Mouse (Mus musculus): ENCODE results near the gene Gm49321.

Gene Gm49321

DNA sequence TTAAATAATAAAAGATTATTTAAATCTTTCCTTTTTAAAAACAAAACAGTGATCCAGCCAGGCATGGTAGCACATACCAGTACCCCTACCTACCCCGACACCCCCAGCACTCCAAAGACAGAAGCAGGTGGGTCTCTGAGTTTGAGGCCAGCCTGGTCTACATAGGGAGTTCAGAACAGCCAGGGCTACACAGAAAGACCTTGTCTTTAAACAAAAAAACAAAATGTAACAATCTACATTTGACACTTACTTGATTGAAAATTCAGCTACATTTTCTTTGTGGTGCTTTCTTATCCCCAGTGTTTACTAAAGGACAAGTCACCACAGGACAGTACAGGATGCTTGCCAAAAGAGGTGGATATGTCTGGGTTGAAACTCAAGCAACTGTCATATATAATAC is at the start of gene Gm49321:
TSS of gene Gm49321 (plus strand) at position 301 of the 400 bp plus-strand sequence.
- no peak for DNase-seq

DNA sequence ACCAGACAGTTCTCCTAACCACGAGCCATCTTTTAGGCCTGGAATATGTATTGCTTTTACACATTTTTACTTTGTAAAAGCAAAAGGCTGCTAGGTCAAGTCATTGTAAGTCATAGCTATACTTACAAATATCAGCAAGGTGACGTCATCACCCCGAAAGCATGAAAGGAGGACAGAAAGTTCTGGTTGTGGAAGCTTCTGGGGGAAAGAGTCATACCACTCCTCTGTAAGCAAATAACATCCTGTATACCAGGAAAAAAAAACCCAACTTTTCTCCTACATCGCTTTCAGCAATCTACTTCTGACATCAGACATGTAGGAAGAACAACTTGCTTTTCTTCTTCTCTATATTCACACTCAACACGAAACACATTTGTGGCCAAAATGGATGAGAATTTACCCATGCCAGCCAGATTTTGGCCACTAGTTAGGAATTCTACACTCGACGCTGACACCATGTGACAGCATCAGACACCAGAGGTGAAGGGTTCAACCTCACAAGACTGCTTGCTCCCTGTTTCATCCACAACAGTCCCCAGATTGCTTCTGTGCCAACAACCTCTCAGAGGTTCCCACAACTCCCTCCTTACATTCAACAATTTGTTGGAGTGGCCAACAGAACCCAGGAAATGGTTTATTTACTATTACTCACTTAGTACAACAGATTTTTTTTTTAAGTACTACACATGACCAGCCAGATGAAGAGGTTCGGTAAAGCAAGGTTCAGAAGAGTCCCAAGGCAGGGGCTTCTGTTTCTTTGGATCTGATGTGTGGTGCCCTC is 49.3 kb upstream of the Gm49321 start:
- no peak for DNase-seq

DNA sequence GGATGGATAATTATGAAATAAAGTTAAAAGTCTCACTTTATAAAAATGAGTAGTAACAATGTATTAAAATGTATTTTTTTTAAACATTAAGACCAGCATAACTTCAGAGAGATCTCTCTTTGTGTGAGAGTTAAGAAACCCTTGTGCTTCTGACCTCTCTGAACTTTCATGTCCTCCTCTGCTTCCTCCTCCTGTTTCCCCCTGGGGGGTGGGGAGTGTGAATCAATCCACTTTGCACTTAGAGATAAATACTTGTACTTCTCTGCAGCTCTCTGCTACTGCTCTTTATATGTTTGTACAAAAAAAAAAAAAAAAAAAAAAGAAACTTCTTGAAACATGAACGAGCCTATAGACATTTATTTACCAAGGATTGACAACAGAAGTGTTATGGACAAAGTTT is 47.9 kb upstream of the Gm49321 start:
- DNase-seq = no peak

DNA sequence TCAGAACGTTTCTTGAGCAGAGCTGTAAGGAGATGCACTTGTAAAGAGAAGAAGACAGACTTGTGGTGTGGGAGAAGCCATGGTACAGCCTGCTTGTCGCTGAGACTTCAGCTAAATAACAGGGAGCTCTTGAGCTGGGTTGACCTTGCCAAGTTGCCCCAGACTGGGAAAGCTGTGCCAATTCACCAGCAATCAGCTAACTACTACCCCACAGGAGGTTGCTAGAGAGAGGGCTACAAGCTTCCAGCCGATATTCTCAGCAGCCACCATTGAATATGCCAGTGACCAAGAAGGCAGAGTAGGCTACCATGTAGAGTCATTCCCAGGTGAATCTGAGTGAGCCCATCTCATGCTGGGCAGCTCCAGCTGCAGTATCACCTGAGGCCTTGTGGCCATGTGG is 47.4 kb upstream of the Gm49321 start:
- DNase-seq = no peak

DNA sequence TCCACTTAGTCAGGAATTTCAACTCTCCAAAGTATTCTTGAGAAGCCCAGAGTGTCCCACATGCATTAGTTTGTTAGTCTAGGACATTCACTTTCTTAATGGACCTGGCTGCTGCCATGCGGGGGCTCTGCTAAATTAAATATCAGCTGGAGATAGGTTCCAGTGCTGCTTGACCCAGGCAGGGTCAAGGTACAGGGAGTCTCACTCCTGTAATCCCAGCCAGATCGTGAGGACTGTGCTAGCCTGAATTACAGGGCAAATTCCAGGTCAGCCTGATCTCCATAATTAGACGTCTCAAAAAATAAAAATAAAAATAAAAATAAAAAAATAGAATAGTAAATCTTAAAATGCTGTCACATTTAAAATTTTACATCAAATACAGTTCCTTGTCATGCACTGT is 44.8 kb upstream of the Gm49321 start:
- DNase-seq = no peak

DNA sequence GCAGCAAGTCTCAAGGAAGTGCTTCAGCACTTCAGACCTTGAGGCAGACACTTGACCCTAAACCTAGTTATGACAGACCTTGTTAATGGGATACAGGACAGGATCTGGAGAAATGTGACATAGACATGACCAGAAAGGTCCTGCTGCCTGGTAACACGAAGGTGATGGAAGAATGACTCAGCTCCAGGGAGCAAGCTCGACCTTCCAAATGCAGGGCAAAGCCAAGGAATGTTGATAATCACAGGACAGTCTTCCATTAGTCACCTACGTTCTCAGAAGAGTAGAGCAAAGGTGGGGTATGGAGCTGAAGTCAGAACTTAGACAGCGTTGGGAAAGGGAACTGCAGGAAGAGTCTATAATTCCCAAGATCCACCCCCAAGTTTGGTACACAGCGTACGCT is 42.6 kb upstream of the Gm49321 start:
- DNase-seq = no peak

DNA sequence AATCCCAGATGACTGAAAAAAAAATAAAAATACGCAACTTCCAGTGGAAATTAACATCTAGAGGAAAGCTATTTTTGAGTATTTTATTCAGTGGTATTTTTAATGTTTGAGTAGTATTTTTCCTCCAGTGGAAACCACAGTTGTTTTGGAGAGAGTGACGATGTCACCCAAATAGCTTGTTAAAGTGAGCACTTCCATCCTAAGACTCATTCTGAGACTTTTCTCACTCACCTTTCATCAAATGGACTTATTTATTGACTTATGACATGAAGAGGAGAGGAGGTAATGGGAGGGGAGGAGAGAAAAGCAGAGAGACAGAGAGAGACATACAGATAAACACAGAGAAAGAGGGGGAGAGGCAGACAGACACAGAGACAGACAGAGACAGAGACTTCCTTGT is 41.8 kb upstream of the Gm49321 start:
- DNase-seq = no peak

DNA sequence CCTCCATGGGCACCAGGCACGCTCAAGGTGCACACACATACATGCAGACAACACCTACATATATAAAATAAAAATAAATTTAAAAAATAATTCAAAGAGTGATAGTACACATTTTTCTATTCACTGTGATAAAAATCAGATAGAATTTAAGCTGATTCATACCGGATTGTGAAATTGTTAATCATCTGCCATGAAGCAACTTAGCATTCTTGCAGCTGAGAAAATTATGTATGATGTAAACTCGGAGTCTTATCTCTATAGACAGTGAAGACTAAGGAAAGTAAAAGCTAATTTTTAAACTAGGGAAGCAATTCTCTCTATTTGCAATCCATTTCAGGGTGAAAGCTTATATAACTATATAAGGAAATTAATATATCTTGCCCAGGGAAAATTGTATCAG is 41.0 kb upstream of the Gm49321 start:
- DNase-seq = no peak

DNA sequence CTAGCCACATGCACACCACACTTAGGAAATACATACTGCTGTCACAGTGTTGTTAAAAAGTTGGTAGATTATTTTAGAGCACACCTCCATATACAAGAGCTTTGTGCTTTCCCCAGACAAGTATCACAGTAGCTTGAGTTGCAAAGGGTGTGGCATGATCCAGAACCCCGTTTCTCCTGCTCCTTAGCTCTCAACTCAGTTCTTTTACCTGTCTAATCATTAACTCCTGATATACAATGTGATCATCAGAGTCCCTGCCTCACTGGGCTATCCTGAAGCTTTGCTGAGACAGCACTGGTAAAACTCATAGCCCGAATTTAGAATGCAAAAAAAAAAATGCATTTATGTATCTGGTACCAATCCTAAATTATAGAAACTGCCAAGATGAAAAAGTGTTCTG is 39.2 kb upstream of the Gm49321 start:
- DNase-seq = no peak

DNA sequence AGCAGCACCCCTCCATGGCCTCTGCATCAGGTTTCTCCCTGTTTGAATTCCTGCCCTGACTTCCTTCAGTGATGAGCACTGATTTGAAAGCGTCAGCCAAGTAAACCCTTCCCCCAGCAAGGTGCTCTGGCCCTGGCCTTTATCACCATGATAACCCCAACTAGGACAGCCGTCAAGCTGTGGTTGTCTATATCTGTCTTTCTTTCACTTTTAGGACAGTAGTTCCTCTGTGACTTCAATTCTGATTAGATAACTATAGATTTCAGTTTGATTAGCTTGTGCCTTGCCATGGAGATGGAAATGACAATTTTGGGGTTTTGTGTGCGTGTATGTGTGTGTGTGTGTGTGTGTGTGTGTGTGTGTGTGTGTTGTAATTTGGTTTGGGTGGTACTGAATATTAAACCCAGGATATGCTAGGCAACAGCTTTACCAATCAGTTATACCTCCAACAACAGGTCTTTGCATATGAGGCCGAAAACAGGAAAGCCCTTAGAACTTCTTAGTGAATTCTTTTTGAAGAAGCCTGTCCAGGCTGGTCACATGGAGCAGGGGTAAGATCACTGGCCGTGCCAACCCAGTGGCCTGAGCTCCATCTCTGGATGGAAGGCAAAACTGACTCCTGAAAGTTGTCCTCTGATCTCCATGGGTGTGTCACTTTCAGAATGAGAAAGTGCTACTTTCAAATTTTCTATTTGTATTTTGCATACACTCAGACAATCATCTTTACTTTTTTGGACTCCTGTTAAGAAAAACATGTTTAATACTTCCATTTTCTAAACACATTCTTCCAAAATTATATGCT is 33.1 kb upstream of the Gm49321 start:
- DNase-seq = no peak

DNA sequence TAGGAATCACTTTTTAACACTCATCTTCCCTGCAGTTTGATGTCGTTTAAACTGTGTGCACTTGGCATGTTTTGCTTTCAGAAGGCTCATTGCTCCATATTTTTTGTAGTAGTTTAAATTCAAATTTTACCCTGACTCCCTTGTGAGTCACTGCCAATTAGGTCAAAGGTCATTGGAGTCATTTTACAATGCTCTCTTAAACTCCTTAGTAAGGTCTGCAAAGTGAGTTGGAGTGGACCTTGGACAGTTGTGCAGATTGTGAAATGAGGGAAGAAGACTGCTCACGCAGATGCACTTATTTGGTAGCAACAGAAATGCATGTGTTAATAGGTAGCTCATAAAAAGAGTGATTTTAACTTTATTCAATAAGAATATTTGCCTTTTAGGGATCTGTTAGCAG is 32.4 kb upstream of the Gm49321 start:
- no peak for DNase-seq

DNA sequence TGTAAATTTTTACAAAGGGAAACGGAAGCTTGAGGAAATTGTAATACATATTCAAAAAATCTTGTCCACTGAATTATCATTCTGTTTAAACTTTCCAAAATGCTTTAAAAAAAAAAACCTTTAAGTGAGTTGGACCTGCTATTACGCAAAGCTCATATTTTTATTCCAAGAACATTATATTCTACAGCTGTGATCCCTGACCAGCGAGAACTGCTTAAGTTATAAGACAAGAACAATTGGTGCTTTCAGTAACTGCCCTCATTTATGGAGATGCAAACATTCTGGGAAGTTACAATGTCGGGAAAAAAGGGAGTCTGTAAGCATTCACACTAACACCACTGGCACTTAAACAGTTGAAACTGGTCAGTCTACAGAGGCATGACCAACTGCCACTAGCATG is 31.9 kb upstream of the Gm49321 start:
- DNase-seq = no peak

DNA sequence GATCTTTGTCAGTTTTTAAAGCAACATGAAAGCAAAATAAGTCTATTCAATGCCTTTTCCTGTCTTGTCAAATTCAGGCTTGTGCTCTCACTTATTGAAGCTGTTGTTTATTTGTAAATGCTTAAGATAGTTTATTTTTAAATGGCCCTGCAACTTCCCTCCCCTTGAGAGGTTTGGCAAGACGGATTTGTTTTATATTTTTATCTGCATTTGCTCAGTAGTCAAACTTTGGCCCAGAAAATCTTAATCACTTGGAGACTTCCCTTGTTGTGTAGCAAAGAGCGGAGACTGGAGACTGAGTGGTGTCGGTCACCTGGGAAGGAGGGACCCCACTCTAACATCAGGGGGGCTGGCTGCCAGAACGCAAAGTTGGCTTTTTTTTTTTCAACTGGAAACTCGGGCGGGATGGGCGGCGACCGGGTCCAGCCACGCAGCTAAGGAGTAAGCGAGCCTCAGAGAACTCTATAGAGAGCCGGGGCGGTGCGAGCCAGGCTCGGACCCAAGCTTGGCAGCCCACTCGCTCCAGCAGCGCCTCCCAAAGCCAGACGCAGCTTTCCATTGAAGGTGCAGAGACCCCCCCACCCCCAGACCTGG is 30.3 kb upstream of the Gm49321 start:
- DNase-seq = no peak

DNA sequence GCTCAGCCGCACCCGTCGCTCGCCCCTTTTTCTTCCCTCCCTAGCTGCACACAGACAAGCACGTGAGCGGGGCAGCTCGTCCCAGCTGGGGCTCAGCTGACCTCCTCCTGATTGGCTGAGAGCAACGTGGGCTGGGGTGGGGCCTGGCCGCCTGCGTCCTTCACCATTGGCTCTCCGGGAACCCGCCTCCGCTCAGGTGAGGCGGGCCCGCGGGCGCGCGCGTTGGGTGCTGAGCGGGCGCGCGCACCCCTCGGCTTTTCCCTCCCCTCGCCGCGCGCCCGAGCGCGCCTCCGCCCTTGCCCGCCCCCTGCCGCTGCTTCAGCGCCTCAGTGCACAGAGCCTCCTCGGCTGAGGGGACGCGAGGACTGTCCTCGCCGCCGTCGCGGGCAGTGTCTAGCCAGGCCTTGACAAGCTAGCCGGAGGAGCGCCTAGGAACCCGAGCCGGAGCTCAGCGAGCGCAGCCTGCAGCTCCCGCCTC is 29.7 kb upstream of the Gm49321 start:
- DNase-seq = peak; percentile 97

DNA sequence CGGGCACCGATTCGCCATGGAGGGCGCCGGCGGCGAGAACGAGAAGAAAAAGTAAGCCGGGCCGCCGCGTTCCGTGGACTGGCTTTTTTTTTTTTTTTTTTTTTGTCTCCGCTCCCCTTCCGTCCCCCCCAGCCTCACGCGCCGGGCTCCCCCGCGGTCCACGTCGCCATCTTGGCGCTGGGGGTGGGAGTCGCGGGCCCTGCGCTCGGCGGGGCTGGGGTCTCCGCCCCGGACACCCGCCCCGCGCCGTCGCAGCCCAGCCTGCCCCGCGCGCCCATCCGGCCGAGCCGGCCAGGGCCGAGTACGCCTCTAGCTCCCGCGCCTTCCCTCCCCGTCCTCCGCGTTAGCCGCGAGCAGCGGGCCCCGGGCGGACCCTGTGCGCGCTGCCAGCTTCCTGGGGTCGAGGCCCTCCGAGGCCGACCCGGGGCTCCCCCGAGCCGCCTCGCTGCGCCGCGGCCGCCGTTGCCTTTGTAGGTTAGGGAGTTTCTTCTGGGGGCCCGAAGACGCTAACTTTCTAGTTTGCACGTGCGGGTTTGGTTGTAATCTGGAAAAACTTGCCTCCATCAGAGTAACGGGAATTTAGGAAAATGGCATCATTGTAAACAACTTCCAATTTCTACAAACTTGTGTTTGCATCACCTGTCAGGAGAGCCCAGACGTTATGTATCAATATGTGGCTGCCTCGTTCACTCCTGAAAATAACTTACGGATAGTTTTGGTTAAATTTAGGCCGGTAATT is 29.0 kb upstream of the Gm49321 start:
- DNase-seq = peak; percentile 49 to 63

DNA sequence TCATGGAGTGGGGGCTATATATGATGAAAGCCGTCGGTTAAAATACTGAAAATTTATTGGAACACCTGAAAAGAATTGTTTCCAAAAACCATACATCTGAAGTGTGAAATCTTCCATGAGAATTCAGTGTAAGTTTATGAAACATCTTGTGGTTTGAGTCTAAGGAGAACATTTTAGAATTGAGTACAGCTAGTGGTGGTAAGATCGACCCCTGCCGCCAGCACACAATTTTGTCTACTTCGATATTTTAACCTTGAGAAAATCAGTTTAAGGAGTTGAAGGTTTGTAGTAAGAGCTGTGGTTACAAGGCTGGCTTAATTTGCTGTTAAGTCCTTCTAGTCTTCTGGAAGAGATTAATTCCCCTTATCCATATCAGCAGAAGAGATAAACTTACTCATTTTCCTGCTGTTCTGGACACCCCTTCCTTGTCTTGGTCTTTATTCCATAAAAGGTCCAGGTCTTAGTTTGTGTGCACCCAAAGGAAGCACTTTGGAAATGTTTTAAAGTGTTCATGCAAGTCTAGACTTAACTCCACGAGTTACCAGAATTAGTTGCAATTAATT is 28.4 kb upstream of the Gm49321 start:
- DNase-seq = no peak

DNA sequence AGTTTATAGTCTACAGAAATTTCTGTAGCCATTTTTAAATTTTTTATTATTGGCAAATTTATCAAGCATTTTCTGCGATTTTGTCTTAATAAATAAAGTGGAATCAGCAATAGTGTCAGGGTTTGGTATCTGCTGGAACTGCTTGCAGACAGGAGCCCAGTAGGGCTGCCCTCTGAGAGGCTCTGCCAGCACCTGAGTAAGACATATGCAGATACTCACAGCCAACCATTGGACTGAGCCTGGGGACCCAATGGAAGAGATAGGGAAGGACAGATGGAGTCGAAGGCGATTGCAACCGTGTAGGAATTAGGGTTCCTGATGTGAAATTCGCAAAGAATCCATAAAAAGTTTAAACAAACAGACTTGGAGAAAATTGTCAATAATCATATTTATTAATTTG is 19.0 kb upstream of the Gm49321 start:
- no peak for DNase-seq

DNA sequence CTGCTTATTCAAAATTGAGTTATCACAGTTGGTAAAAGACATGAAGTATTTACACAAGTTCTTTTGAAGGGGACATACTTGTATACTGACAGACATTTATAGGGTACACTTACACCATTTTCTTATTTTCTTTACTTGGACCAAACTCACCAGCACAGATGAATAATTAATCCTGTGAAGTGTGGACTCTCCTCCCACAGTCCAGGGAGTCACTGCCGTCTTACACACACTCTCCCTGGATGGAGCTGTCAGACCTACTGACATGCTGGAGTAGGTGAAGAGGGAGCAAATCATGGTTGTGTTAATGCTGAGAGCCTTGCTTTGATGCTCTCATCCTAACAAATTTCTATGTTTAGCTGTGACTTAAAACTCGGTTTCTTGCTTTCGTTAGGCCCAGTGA is 7.2 kb upstream of the Gm49321 start:
- no peak for DNase-seq

DNA sequence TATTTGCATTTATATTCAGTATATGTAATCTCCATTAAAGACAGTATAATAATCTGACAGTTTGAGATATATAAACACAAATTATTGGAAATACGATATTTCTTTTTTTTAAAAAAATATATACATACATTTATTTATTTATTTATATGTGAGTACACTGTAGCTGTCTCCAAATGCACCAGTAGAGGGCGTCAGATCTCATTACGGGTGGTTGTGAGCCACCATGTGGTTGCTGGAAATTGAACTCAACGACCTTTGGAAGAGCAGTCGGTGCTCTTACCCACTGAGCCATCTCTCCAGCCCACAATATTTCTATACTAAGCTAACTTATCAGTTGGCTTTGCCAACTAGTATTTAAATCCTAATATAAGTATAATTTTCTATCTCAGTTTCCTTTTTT is 6.2 kb upstream of the Gm49321 start:
- DNase-seq = peak; percentile 11 to 33

DNA sequence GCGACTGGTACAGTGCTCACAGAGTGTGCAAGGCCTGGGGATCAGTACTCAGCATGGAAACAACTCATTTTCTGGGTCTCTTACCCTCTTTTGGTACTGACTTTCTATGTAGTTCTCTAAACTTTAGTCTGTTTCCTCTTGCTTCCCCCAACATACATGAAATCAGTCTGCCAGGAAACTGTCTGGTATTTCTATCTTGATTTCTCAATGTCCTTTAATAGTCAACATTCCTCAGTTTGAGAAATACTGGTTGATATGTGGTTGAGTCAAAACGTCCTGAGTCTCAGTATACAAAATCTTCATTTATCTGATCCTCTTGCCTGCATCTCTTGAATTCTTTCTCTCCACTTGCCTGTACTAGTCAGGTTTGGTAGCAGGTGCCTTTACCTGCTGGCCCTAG is 2.9 kb upstream of the Gm49321 start:
- DNase-seq = no peak

DNA sequence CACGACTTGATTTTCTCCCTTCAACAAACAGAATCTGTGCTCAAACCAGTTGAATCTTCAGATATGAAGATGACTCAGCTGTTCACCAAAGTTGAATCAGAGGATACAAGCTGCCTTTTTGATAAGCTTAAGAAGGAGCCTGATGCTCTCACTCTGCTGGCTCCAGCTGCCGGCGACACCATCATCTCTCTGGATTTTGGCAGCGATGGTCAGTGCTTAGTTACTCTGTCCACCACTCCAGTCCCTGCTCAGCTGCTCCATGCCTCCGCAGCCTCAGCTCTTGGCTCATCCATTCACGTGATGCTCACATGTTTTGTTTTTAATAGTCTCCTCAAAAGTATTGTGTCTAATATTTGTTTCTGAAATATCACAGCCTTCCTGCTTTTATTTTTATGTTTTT is 2.1 kb downstream of the Gm49321 start:
- no peak for DNase-seq

DNA sequence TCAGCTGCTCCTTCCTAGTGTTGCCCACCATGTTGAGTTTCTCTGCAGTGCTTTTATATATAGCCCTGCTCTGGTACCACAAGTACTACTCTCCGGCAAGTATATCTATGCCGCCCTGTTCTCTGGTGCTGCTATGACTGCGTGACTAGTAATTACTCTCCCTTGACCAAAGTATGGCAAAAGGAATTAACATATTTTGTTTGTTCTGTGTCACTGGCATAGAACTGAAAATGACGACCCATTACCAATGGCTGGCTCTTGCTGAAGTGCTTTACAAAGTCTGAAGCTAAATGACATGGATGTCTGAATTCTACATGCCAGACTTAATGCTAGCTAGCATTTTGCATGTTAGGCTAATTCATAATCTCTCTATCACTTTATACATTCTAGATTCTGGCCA is 11.0 kb downstream of the Gm49321 start:
- DNase-seq = no peak

All from thymus, adult 18-20 months (tissue).